Mouse (Mus musculus): ENCODE measurements around the gene Eps8l1. TPM values are rescaled to one million over a fixed set of nuclear protein-coding genes. Genes with fewer than 3 reads are reported as not detected.

The Eps8l1 gene
- total and polyA plus RNA-seq, 3 experiments, result 4.2 to 8.4 (median 6.0) TPM

DNA sequence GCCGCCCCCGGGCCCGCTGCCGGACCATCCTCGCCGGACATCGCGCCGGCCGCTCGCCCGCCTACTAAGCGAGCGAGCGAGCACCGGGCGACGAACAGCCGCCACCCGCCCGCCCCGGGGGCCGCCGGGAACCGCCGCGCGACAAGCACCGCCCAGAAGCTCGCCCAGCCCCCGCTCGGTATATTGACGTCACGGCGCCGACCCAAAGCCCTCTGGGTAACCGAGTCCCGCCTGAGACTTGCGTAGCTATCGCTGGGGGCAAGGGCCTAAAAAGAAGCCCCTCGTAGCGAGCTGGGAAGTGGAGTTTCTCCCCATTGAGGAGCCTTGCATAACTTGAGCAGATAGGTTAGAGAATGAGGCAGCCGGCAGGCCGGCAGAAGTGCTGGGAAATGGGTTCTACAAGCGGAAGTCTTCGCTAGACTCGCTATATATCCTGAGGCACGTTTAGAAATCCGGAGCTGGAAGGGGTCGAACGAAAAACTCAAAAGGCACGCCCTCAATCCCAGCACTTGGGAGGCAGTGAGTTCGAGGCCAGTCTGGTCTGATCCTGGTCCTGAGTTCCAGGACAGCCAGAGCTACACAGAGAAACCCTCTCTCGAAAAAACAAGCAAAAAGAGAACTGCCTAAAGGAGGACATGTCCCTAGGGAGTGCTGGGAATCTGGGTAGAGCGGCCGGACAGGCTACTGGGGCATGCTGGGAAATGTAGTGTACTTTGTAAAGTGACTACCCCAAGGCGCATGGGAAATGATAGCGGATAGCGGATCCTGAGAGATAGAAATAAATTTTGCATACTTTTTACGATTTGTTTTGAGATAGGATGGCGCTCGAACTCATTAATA lies 41.3 kb downstream of the Eps8l1 start, which contains the start of gene Ppp1r12c (continued):
- TF ChIP-seq ZC3H11A (IDR thresholded peaks at IDR 0.05; ENCODE audit: low read depth, low read length) (no peak), KAT2A (IDR thresholded peaks at IDR 0.05; ENCODE audit: insufficient replicate concordance, low read length) (peak; percentile 87; the same call in 1 of the 2 replicates), POLR2AphosphoS2 (IDR thresholded peaks at IDR 0.05; ENCODE audit: low read depth, low read length) (peak; percentile 69; the same call in 1 of the 2 replicates), PAX5 (IDR thresholded peaks at IDR 0.05; ENCODE audit: low read length) (no peak), GABPA (IDR thresholded peaks at IDR 0.05; ENCODE audit: insufficient replicate concordance, low read depth, low read length) (no peak; the same call in 1 of the 2 replicates), UBTF (IDR thresholded peaks at IDR 0.05; ENCODE audit: low read depth, low read length) (no peak), BHLHE40 (IDR thresholded peaks at IDR 0.05; ENCODE audit: low read depth, low read length) (peak; percentile 73), MXI1 (IDR thresholded peaks at IDR 0.05; ENCODE audit: low read depth, low read length) (peak; percentile 51), MAZ (IDR thresholded peaks at IDR 0.05; ENCODE audit: low read depth, low read length) (peak; percentile 72), ELF1 (IDR thresholded peaks at IDR 0.05; ENCODE audit: low read depth, low read length) (peak; percentile 70), ZNF384 (IDR thresholded peaks at IDR 0.05; ENCODE audit: low read depth, low read length) (no peak; the same call in 1 of the 2 replicates), MAX (IDR thresholded peaks at IDR 0.05; ENCODE audit: low read length) (peak; percentile 65; the same call in 1 of the 2 replicates), RAD21 (IDR thresholded peaks at IDR 0.05; ENCODE audit: low read depth, low read length) (no peak), IRF4 (IDR thresholded peaks at IDR 0.05; ENCODE audit: low read depth, low read length) (peak; percentile 41; the same call in 1 of the 2 replicates), MEF2A (IDR thresholded peaks at IDR 0.05; ENCODE audit: borderline replicate concordance, low read depth, low read length) (0 out of 2 replicates have a peak, but pooled peaks have one; percentile 31), USF1 (IDR thresholded peaks at IDR 0.05; ENCODE audit: low read depth, low read length) (no peak), CTCF (conservative IDR thresholded peaks at IDR 0.05 in 1 of 2, IDR thresholded peaks at IDR 0.05 in 1 of 2; ENCODE audit: low read depth in 2 of 2, low read length in 2 of 2) (no peak), RCOR1 (conservative IDR thresholded peaks at IDR 0.05; ENCODE audit: low read depth, low read length) (no peak)

DNA sequence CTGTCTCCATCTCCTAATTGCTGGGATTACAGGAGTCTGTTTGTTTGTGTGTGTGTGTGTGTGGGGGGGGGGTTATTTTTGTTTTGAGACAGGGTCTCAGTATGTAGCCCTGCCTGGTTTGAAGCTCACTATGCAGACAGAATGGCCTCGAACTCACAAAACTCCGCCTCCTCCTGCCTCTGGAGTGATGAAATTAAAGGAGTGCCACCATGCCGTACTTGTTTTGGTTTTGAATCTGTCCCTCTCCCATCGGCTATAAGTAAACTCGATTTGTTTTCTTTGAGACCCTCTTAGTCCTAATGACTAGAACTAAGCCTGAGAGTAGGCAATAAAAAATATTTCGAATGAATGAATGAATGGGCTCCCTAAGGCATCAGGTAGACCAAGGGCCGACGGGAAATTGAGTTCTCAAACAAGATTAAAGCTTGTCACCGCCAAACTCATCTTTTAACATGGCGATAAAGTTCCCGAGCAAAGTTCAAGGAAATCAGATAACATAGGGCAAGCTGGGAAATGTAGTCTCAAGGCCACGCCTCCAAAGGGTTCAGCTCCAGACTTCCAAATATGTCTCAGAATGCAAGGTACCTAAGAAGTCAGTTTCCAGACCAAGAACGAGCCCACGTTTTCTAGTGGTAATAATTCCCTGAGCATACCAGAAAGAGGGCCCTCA lies 42.1 kb downstream of the Eps8l1 start:
- in situ Hi-C loops (cut with MboI; ENCODE audit: low pct_ligation_motif_present, low pct_unique_long_range_greater_than_20kb, low sequenced_read_pairs) (no loop called here), dilution Hi-C loops (cut with MboI; ENCODE audit: extremely low pct_ligation_motif_present, extremely low pct_unique_long_range_greater_than_20kb, low sequenced_read_pairs) (no loop called here)
- H3K9me3 ChIP-seq (replicated peaks; ENCODE audit: low read length), result no peaks in the 10 kb centered on the region
- H3K27ac ChIP-seq (ENCODE audit: insufficient read depth, low read depth), result peak overlapping the region; percentile 85; the same call in 1 of the 2 replicates
- peak overlapping the region; percentile 91 for H3K4me2 ChIP-seq (ENCODE audit: insufficient read depth, low read depth, poor library complexity, severe bottlenecking)
- peak overlapping the region; percentile 94 for H3K9ac ChIP-seq (ENCODE audit: insufficient read depth, low read depth)
- peaks cover 40 to 62% of the 10 kb centered on the region in 2 experiments for H3K4me1 ChIP-seq (ENCODE audit: control insufficient read depth in 1 of 2, insufficient read depth in 2 of 2)
- no peaks in the 10 kb centered on the region for H3K27me3 ChIP-seq (replicated peaks)
- peak overlapping the region; percentile 69 to 99 (median 99) for H3K4me3 ChIP-seq (replicated peaks in 1 of 3; ENCODE audit: low read depth in 2 of 3, low read length in 2 of 3, poor library complexity in 1 of 3)
- peaks cover 0 to 23% of the 10 kb centered on the region in 2 experiments for H3K36me3 ChIP-seq (replicated peaks in 1 of 2; ENCODE audit: control insufficient read depth in 1 of 2, insufficient read depth in 1 of 2, low read length in 1 of 2)
- H3K79me2 ChIP-seq (replicated peaks; ENCODE audit: control insufficient read depth, extremely low read depth, insufficient read depth, poor library complexity, severe bottlenecking), result peaks cover 38% of the 10 kb centered on the region
- DNase-seq (ENCODE audit: extremely low read depth), result peak; percentile 60
- TF ChIP-seq JUN (IDR thresholded peaks at IDR 0.05; ENCODE audit: insufficient read depth, low read depth, low read length) (no peak), HCFC1 (IDR thresholded peaks at IDR 0.05; ENCODE audit: low read depth, low read length) (peak; percentile 85), BHLHE40 (IDR thresholded peaks at IDR 0.05; ENCODE audit: low read depth, low read length) (no peak), ZMIZ1 (IDR thresholded peaks at IDR 0.05; ENCODE audit: low read depth, low read length) (0 out of 2 replicates have a peak, but pooled peaks have one; percentile 13)

Measured in CH12.LX (cell line).